Mouse (Mus musculus) embryo, embryonic 11.5 days (tissue): ENCODE results near the gene Pet100.

ENCODE experiments used
- DNase-seq: peaks from one replicate; pipeline ENCODE4 v3.0.0-alpha.2; 2012; ENCODE audit warnings: low read depth, low spot score

Gene Pet100

GRCm38 (mm10) chr8:3625445-3625844, 4.1 kb downstream of the Pet100 start, which contains the start of gene Pcp2:
TSS of gene Pcp2 (minus strand) at chr8:3625545.
- no peak for DNase-seq

- DNase-seq, result no peak
Observed at GRCm38 (mm10) chr8:3626971-3627370, 5.6 kb downstream of the Pet100 start.

GRCm38 (mm10) chr8:3628014-3628413, 6.7 kb downstream of the Pet100 start:
- no peak for DNase-seq

- DNase-seq, result peak; percentile 49
Observed at GRCm38 (mm10) chr8:3630647-3631477, 9.5 kb downstream of the Pet100 start, which contains the start of gene Stxbp2. TSS of gene Stxbp2 (plus strand) at chr8:3630955.

GRCm38 (mm10) chr8:3631478-3631875, 10.1 kb downstream of the Pet100 start:
- DNase-seq, result no peak

- peak; percentile 2 for DNase-seq
Observed at GRCm38 (mm10) chr8:3645804-3646203, 24.5 kb downstream of the Pet100 start.

GRCm38 (mm10) chr8:3646824-3647531, 25.6 kb downstream of the Pet100 start:
- no peak for DNase-seq

- DNase-seq, result no peak
Observed at GRCm38 (mm10) chr8:3647561-3647960, 26.2 kb downstream of the Pet100 start.

GRCm38 (mm10) chr8:3648268-3648667, 26.9 kb downstream of the Pet100 start:
- DNase-seq, result no peak

- peak; percentile 9 for DNase-seq
Observed at GRCm38 (mm10) chr8:3648990-3649389, 27.6 kb downstream of the Pet100 start.

GRCm38 (mm10) chr8:3652845-3653244, 31.5 kb downstream of the Pet100 start:
- no peak for DNase-seq

GRCm38 (mm10) chr8:3654726-3655508, 33.6 kb downstream of the Pet100 start:
- no peak for DNase-seq

- DNase-seq, result no peak
Observed at GRCm38 (mm10) chr8:3655526-3655925, 34.2 kb downstream of the Pet100 start, which contains the start of gene Retn. TSS of gene Retn (plus strand) at chr8:3655770.

GRCm38 (mm10) chr8:3656725-3657381, 35.5 kb downstream of the Pet100 start:
- no peak for DNase-seq

- no peak for DNase-seq
Observed at GRCm38 (mm10) chr8:3660889-3661288, 39.5 kb downstream of the Pet100 start.

- DNase-seq, result no peak
Observed at GRCm38 (mm10) chr8:3664405-3664804, 43.1 kb downstream of the Pet100 start.

- DNase-seq, result no peak
Observed at GRCm38 (mm10) chr8:3665507-3665906, 44.2 kb downstream of the Pet100 start, which contains the start of gene Mcemp1. TSS of gene Mcemp1 (plus strand) at chr8:3665754.

- DNase-seq, result no peak
Observed at GRCm38 (mm10) chr8:3670388-3670787, 49.0 kb downstream of the Pet100 start.

- peak; percentile 66 for DNase-seq
Observed at GRCm38 (mm10) chr8:3671980-3672491, 50.7 kb downstream of the Pet100 start, which contains the start of gene Fcor. TSS of gene Fcor (minus strand) at chr8:3672362.

- DNase-seq, result no peak
Observed at GRCm38 (mm10) chr8:3674671-3675070, 53.3 kb downstream of the Pet100 start.
